Mouse (Mus musculus): Measurements from ENCODE around the gene Ptx4.

Ptx4 gene

GRCm38 (mm10) chr17:25120406-25120805 is at the start of gene Ptx4:
Gene Ptx4 (plus strand): TSS chr17:25120760.
- DNase-seq: no peak

GRCm38 (mm10) chr17:25076906-25077305 is 43.7 kb upstream of the Ptx4 start:
- DNase-seq: no peak

- DNase-seq: peak; percentile 71 to 74
Measured at GRCm38 (mm10) chr17:25077771-25078372, 42.7 kb upstream of the Ptx4 start.

- DNase-seq: no peak
Measured at GRCm38 (mm10) chr17:25080210-25080609, 40.4 kb upstream of the Ptx4 start.

GRCm38 (mm10) chr17:25080960-25081381 is 39.6 kb upstream of the Ptx4 start:
- peak; percentile 73 to 82 for DNase-seq

- peak; percentile 42 to 59 for DNase-seq
Measured at GRCm38 (mm10) chr17:25082081-25082847, 38.3 kb upstream of the Ptx4 start.

- DNase-seq: no peak
Measured at GRCm38 (mm10) chr17:25082887-25083286, 37.7 kb upstream of the Ptx4 start.

- DNase-seq: peak; percentile 55 to 77
Measured at GRCm38 (mm10) chr17:25083444-25083931, 37.1 kb upstream of the Ptx4 start, which contains the start of gene Tmem204. Gene Tmem204 (minus strand): TSS chr17:25083591.

GRCm38 (mm10) chr17:25084835-25085385 is 35.6 kb upstream of the Ptx4 start:
- no peak for DNase-seq

- DNase-seq: no peak
Measured at GRCm38 (mm10) chr17:25086724-25087123, 33.8 kb upstream of the Ptx4 start.

GRCm38 (mm10) chr17:25089158-25089557 is 31.4 kb upstream of the Ptx4 start:
- DNase-seq: no peak

- no peak for DNase-seq
Measured at GRCm38 (mm10) chr17:25090450-25090849, 30.1 kb upstream of the Ptx4 start.

GRCm38 (mm10) chr17:25096221-25096620 is 24.3 kb upstream of the Ptx4 start:
- peak; percentile 74 to 80 for DNase-seq

GRCm38 (mm10) chr17:25100052-25100451 is 20.5 kb upstream of the Ptx4 start:
- DNase-seq: peak; percentile 41 to 46

GRCm38 (mm10) chr17:25101338-25101737 is 19.2 kb upstream of the Ptx4 start:
- DNase-seq: no peak

- DNase-seq: no peak
Measured at GRCm38 (mm10) chr17:25107786-25108185, 12.8 kb upstream of the Ptx4 start.

- DNase-seq: peak; percentile 41 to 65
Measured at GRCm38 (mm10) chr17:25109578-25109977, 11.0 kb upstream of the Ptx4 start.

GRCm38 (mm10) chr17:25110590-25110989 is 10.0 kb upstream of the Ptx4 start:
- DNase-seq: no peak

- no peak for DNase-seq
Measured at GRCm38 (mm10) chr17:25111220-25111619, 9.3 kb upstream of the Ptx4 start.

GRCm38 (mm10) chr17:25111739-25112422 is 8.7 kb upstream of the Ptx4 start:
- peak; percentile 72 to 84 for DNase-seq

GRCm38 (mm10) chr17:25112423-25112810 is 8.1 kb upstream of the Ptx4 start:
- no peak for DNase-seq

- no peak for DNase-seq
Measured at GRCm38 (mm10) chr17:25114908-25115645, 5.5 kb upstream of the Ptx4 start.

Data from kidney, adult 8-10 months (tissue).